Mouse (Mus musculus) small intestine, adult 2 months (tissue): ENCODE data around the gene Fam209.

Source experiments
- CTCF ChIP-seq: fragments of 200-500 bp; IDR thresholded peaks from 2 replicates; pipeline ENCODE4 v1.5.1; 2012; ENCODE audit warnings: low read depth, mild to moderate bottlenecking, control low read depth, inconsistent platforms, low read length, moderate library complexity, mixed read lengths; ENCODE audit not compliant: insufficient replicate concordance, insufficient read length; ENCODE audit errors: extremely low read depth
- POLR2A ChIP-seq: fragments of 200-500 bp; IDR thresholded peaks from 2 replicates; pipeline ENCODE4 v1.6.1; 2012; ENCODE audit warnings: low read depth, mild to moderate bottlenecking, control low read depth, inconsistent platforms, low read length, moderate library complexity

DNA sequence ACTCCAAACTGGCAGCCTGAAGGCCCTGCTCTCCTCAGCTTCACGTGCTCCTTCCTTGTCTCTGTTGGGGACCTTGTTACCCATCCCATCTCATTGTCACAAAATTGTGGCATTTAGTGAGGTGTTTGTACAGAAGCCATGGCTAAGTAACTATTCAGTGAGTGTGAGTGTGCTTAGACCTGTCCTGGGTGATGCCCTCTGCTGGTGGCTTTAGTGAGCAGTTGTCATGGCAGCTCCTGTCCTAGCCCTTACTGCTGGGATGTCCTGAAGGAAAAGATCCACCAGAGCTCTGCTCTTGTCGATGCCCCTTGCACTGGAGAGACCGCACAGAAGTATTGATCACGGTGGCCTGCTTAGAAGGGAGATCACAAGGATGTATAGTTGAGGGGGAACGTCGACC lies 25.0 kb upstream of the Fam209 start:
- TF ChIP-seq CTCF, result peak; percentile 40; the same call in 1 of the 2 replicates
- TF ChIP-seq POLR2A, result no peak
